Mouse (Mus musculus) kidney, embryonic 14.5 days (tissue): ENCODE measurements around the gene Trpm5. TPM values are rescaled to one million over a fixed set of nuclear protein-coding genes. Genes with fewer than 3 reads are reported as not detected.

Experiments used
- ATAC-seq: fragments of 200-750 bp; cut with Nextera tagmentation; 2 replicates; pipeline ENCODE4 v1.8.0; 2017; ENCODE audit warnings: moderate number of reproducible peaks, mild to moderate bottlenecking, moderate TSS enrichment, moderate library complexity; ENCODE audit not compliant: low FRiP score, low TSS enrichment
- H3K27ac ChIP-seq: fragments of 300-500 bp; sonication (generic); 2 replicates; pipeline ENCODE4 v1.5.1; 2014; ENCODE audit warnings: low read depth, mild to moderate bottlenecking, low read length, moderate library complexity, mixed read lengths
- H3K27me3 ChIP-seq: fragments of 300-500 bp; sonication (generic); 2 replicates; pipeline ENCODE4 v1.6.1; 2014; ENCODE audit warnings: mild to moderate bottlenecking, low read length; ENCODE audit not compliant: control insufficient read depth, insufficient read depth
- H3K36me3 ChIP-seq: fragments of 300-500 bp; sonication (generic); 2 replicates; pipeline ENCODE4 v1.6.1; 2014; ENCODE audit warnings: low read length, mixed read lengths; ENCODE audit not compliant: control insufficient read depth, insufficient read depth
- H3K4me1 ChIP-seq: fragments of 300-500 bp; sonication (generic); 2 replicates; pipeline ENCODE4 v1.6.1; 2014; ENCODE audit warnings: low read length, mixed read lengths; ENCODE audit not compliant: control insufficient read depth, insufficient read depth
- H3K4me2 ChIP-seq: fragments of 300-500 bp; sonication (generic); replicated peaks from 2 replicates; pipeline ENCODE4 v1.6.1; 2014; ENCODE audit warnings: low read depth, mild to moderate bottlenecking, low read length
- H3K4me3 ChIP-seq: fragments of 300-500 bp; sonication (generic); 2 replicates; pipeline ENCODE4 v1.5.1; 2014; ENCODE audit warnings: mild to moderate bottlenecking, low read length
- H3K9ac ChIP-seq: fragments of 300-500 bp; sonication (generic); 2 replicates; pipeline ENCODE4 v1.6.1; 2014; ENCODE audit warnings: low read depth, mild to moderate bottlenecking, low read length, moderate library complexity
- H3K9me3 ChIP-seq: fragments of 300-500 bp; sonication (generic); 2 replicates; pipeline ENCODE4 v1.6.1; 2016; ENCODE audit warnings: low read length; ENCODE audit not compliant: control insufficient read depth
- WGBS: fragments of 180-500 bp; shearing (Covaris S2); extraction: QIAGEN DNeasy Blood & Tissue Kit; methylation state at CpG from one replicate; pipeline ENCODE4 v1.1.7; 2014; 5-methylcytosine and 5-hydroxymethylcytosine counted together
- polyA plus RNA-seq: library from polyadenylated mRNA; unstranded; fragments of >200 nt; fragmentation: Nextera tagmentation; extraction: Ambion mirVana; gene quantifications from 2 replicates; pipeline ENCODE4 v1.2.1, GENCODE M21; 2014

The Trpm5 gene
- polyA plus RNA-seq, 1 experiment from 2014 or later, result 4.4 TPM

- H3K9ac ChIP-seq, result no peak overlapping the region
- no peaks in the 10 kb centered on the region for H3K27me3 ChIP-seq
- H3K9me3 ChIP-seq, result no peaks in the 10 kb centered on the region
- no peak overlapping the region for H3K4me3 ChIP-seq
- peaks cover 11% of the 10 kb centered on the region; the same call in 1 of the 2 replicates for H3K4me1 ChIP-seq
- no peak for ATAC-seq
- no peaks in the 10 kb centered on the region for H3K36me3 ChIP-seq
- no peak overlapping the region for H3K27ac ChIP-seq
- no peak overlapping the region for H3K4me2 ChIP-seq
- WGBS, result 92% methylated on average over 2 of the region's 2 CpGs
Observed at GRCm38 (mm10) chr7:143044049-143044825, 50.2 kb downstream of the Trpm5 start.

GRCm38 (mm10) chr7:143042897-143043300 lies 51.5 kb downstream of the Trpm5 start:
- Histone ChIP-seq H3K9me3 (no peaks in the 10 kb centered on the region), H3K27me3 (no peaks in the 10 kb centered on the region), H3K4me1 (peaks cover 11% of the 10 kb centered on the region; the same call in 1 of the 2 replicates), H3K4me2 (no peak overlapping the region), H3K4me3 (no peak overlapping the region), H3K27ac (peak overlapping the region; percentile 51; the same call in 1 of the 2 replicates), H3K9ac (no peak overlapping the region), H3K36me3 (no peaks in the 10 kb centered on the region)
- 87% methylated on average over 3 of the region's 3 CpGs for WGBS
- ATAC-seq, result no peak

- no peak for ATAC-seq
- H3K27me3 ChIP-seq, result no peaks in the 10 kb centered on the region
- 63% methylated on average over 3 of the region's 3 CpGs for WGBS
- H3K9me3 ChIP-seq, result no peaks in the 10 kb centered on the region
- no peak overlapping the region for H3K4me2 ChIP-seq
- H3K36me3 ChIP-seq, result no peaks in the 10 kb centered on the region
- H3K4me1 ChIP-seq, result peaks cover 11% of the 10 kb centered on the region; the same call in 1 of the 2 replicates
- peak overlapping the region; percentile 51; the same call in 1 of the 2 replicates for H3K27ac ChIP-seq
- no peak overlapping the region for H3K4me3 ChIP-seq
- no peak overlapping the region for H3K9ac ChIP-seq
Observed at GRCm38 (mm10) chr7:143042089-143042488, 52.4 kb downstream of the Trpm5 start.

GRCm38 (mm10) chr7:143041138-143041822 lies 53.2 kb downstream of the Trpm5 start:
- H3K9ac ChIP-seq, result no peak overlapping the region
- peaks cover 11% of the 10 kb centered on the region; the same call in 1 of the 2 replicates for H3K4me1 ChIP-seq
- no peaks in the 10 kb centered on the region for H3K27me3 ChIP-seq
- H3K4me3 ChIP-seq, result no peak overlapping the region
- no peaks in the 10 kb centered on the region for H3K9me3 ChIP-seq
- H3K36me3 ChIP-seq, result no peaks in the 10 kb centered on the region
- no peak overlapping the region; the same call in 1 of the 2 replicates for H3K27ac ChIP-seq
- H3K4me2 ChIP-seq, result no peak overlapping the region
- WGBS, result 77% methylated on average over 3 of the region's 3 CpGs
- ATAC-seq, result no peak

- Histone ChIP-seq H3K9ac (no peak overlapping the region), H3K27me3 (no peaks in the 10 kb centered on the region), H3K36me3 (no peaks in the 10 kb centered on the region), H3K4me3 (no peak overlapping the region), H3K4me1 (peaks cover 11% of the 10 kb centered on the region; the same call in 1 of the 2 replicates), H3K9me3 (no peaks in the 10 kb centered on the region), H3K27ac (no peak overlapping the region), H3K4me2 (no peak overlapping the region)
- ATAC-seq, result peak; percentile 46; the same call in 1 of the 2 replicates
- WGBS, result 94% methylated on average over 3 of the region's 3 CpGs
Observed at GRCm38 (mm10) chr7:143040561-143040960, 53.9 kb downstream of the Trpm5 start.

GRCm38 (mm10) chr7:143038174-143038931 lies 56.1 kb downstream of the Trpm5 start:
- Histone ChIP-seq H3K9ac (no peak overlapping the region), H3K27ac (no peak overlapping the region), H3K4me2 (no peak overlapping the region), H3K4me3 (no peak overlapping the region), H3K27me3 (no peaks in the 10 kb centered on the region), H3K36me3 (no peaks in the 10 kb centered on the region), H3K4me1 (peaks cover 11% of the 10 kb centered on the region; the same call in 1 of the 2 replicates), H3K9me3 (no peaks in the 10 kb centered on the region)
- no peak for ATAC-seq
- 87% methylated on average over 3 of the region's 3 CpGs for WGBS

GRCm38 (mm10) chr7:143037306-143037705 lies 57.1 kb downstream of the Trpm5 start:
- Histone ChIP-seq H3K36me3 (no peaks in the 10 kb centered on the region), H3K9me3 (no peaks in the 10 kb centered on the region), H3K27me3 (no peaks in the 10 kb centered on the region), H3K9ac (no peak overlapping the region), H3K27ac (no peak overlapping the region), H3K4me3 (no peak overlapping the region), H3K4me2 (no peak overlapping the region), H3K4me1 (peaks cover 7% of the 10 kb centered on the region; the same call in 1 of the 2 replicates)
- no peak for ATAC-seq
- 90% methylated on average over 4 of the region's 4 CpGs for WGBS

- Histone ChIP-seq H3K9ac (no peak overlapping the region), H3K4me1 (peaks cover 2% of the 10 kb centered on the region; the same call in 1 of the 2 replicates), H3K9me3 (no peaks in the 10 kb centered on the region), H3K36me3 (no peaks in the 10 kb centered on the region), H3K4me3 (no peak overlapping the region), H3K4me2 (no peak overlapping the region), H3K27me3 (no peaks in the 10 kb centered on the region), H3K27ac (no peak overlapping the region)
- ATAC-seq, result no peak
- 81% methylated on average over 3 of the region's 3 CpGs for WGBS
Observed at GRCm38 (mm10) chr7:143036787-143037186, 57.7 kb downstream of the Trpm5 start.
